Mouse (Mus musculus) megakaryocyte-erythroid progenitor cell, adult 5 weeks (primary cell): ENCODE results near the gene Olfr1385. TPM values are rescaled to one million over a fixed set of nuclear protein-coding genes. Genes with fewer than 3 reads are reported as not detected.

Source experiments
- polyA plus RNA-seq: library from polyadenylated mRNA; stranded (reverse); fragments of >175 nt; gene quantifications from 2 replicates; pipeline ENCODE4 v1.2.3, GENCODE M21; 2012

Olfr1385 gene
- 0.03 TPM in 1 of 2 replicates, not detected in the other for polyA plus RNA-seq

GRCm38 (mm10) chr11:49488770-49489169, at the start of gene Olfr1385:
Gene Olfr1385 (plus strand): TSS chr11:49489070.

GRCm38 (mm10) chr11:49455043-49455442, 33.8 kb upstream of the Olfr1385 start, which contains the start of gene Olfr1387:
Gene Olfr1387 (plus strand): TSS chr11:49455343.

GRCm38 (mm10) chr11:49464746-49465145, 24.1 kb upstream of the Olfr1385 start, which contains the start of gene Olfr1386:
Gene Olfr1386 (plus strand): TSS chr11:49465046.

GRCm38 (mm10) chr11:49519348-49519747, 30.5 kb downstream of the Olfr1385 start, which contains the start of gene Olfr1383:
Gene Olfr1383 (plus strand): TSS chr11:49519648.

GRCm38 (mm10) chr11:49527947-49528346, 39.1 kb downstream of the Olfr1385 start, which contains the start of gene Olfr1382:
Gene Olfr1382 (plus strand): TSS chr11:49528247.

GRCm38 (mm10) chr11:49543149-49543548, 54.3 kb downstream of the Olfr1385 start, which contains the start of gene Olfr1381:
Gene Olfr1381 (plus strand): TSS chr11:49543449.

Other genes starting within 250 kb of the Olfr1385 start
- 80.0 and 139 TPM in 2 replicates for gene Mgat1, start 244.9 kb upstream of the Olfr1385 start, polyA plus RNA-seq
- gene Olfr1393, start 210.8 kb upstream of the Olfr1385 start, polyA plus RNA-seq: not detected in 2 replicates
- not detected in 2 replicates for gene Olfr1392, start 203.8 kb upstream of the Olfr1385 start, polyA plus RNA-seq
- not detected in 2 replicates for gene Olfr10, start 184.3 kb upstream of the Olfr1385 start, polyA plus RNA-seq
- 0.10 TPM in 1 of 2 replicates, not detected in the other for gene Olfr1391, start 166.3 kb upstream of the Olfr1385 start, polyA plus RNA-seq
- not detected in 2 replicates for gene Olfr1390, start 153.9 kb upstream of the Olfr1385 start, polyA plus RNA-seq
- gene Olfr1389, start 66.0 kb upstream of the Olfr1385 start, polyA plus RNA-seq: not detected in 2 replicates
- gene Olfr1388, start 52.4 kb upstream of the Olfr1385 start, polyA plus RNA-seq: not detected in 2 replicates
- not detected in 2 replicates for gene Olfr1387, start 33.7 kb upstream of the Olfr1385 start, polyA plus RNA-seq
- gene Olfr1386, start 24.0 kb upstream of the Olfr1385 start, polyA plus RNA-seq: not detected in 2 replicates
- gene Olfr1384, start 17.7 kb downstream of the Olfr1385 start, polyA plus RNA-seq: not detected in 2 replicates
- gene Olfr1383, start 30.6 kb downstream of the Olfr1385 start, polyA plus RNA-seq: not detected in 2 replicates
- gene Olfr1382, start 39.2 kb downstream of the Olfr1385 start, polyA plus RNA-seq: not detected in 2 replicates
- gene Olfr1381, start 54.4 kb downstream of the Olfr1385 start, polyA plus RNA-seq: not detected in 2 replicates
- gene Olfr1380, start 67.8 kb downstream of the Olfr1385 start, polyA plus RNA-seq: not detected in 2 replicates
- 0.21 and 0.26 TPM in 2 replicates for gene Flt4, start 120.2 kb downstream of the Olfr1385 start, polyA plus RNA-seq
- gene Scgb3a1, start 174.5 kb downstream of the Olfr1385 start, polyA plus RNA-seq: 0.26 TPM in 1 of 2 replicates, not detected in the other
- 17.9 and 26.8 TPM in 2 replicates for gene Cnot6, start 223.7 kb downstream of the Olfr1385 start, polyA plus RNA-seq